Comparison of ENCODE assay signal across 8 mouse cellular contexts in the genomic region with DNA sequence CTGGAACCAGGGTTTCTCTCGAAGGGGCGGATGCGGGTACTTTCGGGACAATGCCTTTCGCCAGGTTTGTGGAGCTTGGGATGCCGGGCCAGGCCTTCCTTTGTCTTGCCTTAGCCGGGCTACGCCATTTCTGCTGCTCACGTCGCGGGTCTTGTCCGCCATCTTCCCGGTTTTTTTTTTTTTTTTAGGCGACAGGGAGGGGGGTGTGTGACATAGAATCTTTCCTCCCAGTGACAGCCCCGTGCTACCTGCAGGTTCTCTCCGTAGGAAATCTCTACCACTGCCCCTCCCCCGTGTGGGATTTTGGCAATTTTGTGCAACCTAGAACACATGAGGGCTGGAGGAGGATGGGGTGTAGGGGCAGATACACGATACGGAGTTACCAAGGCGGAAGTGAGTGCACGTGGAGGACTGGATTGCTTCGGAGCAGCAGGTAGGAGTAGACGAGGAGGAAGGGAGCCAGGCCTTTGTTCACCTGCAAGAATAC. TPM values are rescaled to one million over a fixed set of nuclear protein-coding genes. Genes with fewer than 3 reads are reported as not detected.
DNase-seq lines count a peak whose midpoint lies in the region; ATAC-seq and TF ChIP-seq lines count a peak whose summit lies in the region.

No protein-coding gene starts in this region.

- H3K4me2 ChIP-seq in lung, embryonic 16.5 days (ENCODE audit: low read depth, low read length), result peak overlapping the region; percentile 54

- no peak for TF ChIP-seq CTCF in spleen, adult 2 months (IDR thresholded peaks at IDR 0.05; ENCODE audit: extremely low read depth, insufficient read depth, insufficient read length, insufficient replicate concordance)
- no peak for TF ChIP-seq CTCF in bone marrow, adult 2 months (IDR thresholded peaks at IDR 0.05; ENCODE audit: control insufficient read depth, insufficient read depth, low read length)

- no peak for TF ChIP-seq POLR2A in spleen, adult 2 months (IDR thresholded peaks at IDR 0.05; ENCODE audit: low read depth, low read length)
- no peak for TF ChIP-seq POLR2A in bone marrow, adult 2 months (IDR thresholded peaks at IDR 0.05; ENCODE audit: borderline replicate concordance, control insufficient read depth, low read depth, low read length)

- peak overlapping the region; percentile 99 for H3K4me3 ChIP-seq in spleen, adult 2 months (ENCODE audit: extremely low read depth, insufficient read depth, insufficient read length)
- H3K4me3 ChIP-seq in bone marrow, adult 2 months (replicated peaks; ENCODE audit: control insufficient read depth, low read depth, low read length), result peak overlapping the region; percentile 98
- peak overlapping the region; percentile 92 for H3K4me3 ChIP-seq in forebrain, embryonic 10.5 days
- H3K4me3 ChIP-seq in lung, embryonic 16.5 days (ENCODE audit: low read length), result peak overlapping the region; percentile 84

- H3K27ac ChIP-seq in spleen, adult 2 months (ENCODE audit: insufficient read depth, low read length), result peak overlapping the region; percentile 89
- H3K27ac ChIP-seq in bone marrow, adult 2 months (ENCODE audit: control insufficient read depth, insufficient read depth, low read depth, low read length, poor library complexity), result peak overlapping the region; percentile 82
- peak overlapping the region; percentile 98 for H3K27ac ChIP-seq in forebrain, embryonic 10.5 days
- peak overlapping the region; percentile 94 for H3K27ac ChIP-seq in lung, embryonic 16.5 days (ENCODE audit: low read length)

- peak; percentile 10; the same call in 1 of the 2 replicates for ATAC-seq in lung, embryonic 16.5 days (ENCODE audit: low read depth)

- peak; percentile 37 to 47 for DNase-seq in spleen, adult 2 months (ENCODE audit: low read depth in 1 of 2, low spot score in 2 of 2)
- DNase-seq in spleen, postnatal 10 days (ENCODE audit: low spot score in 2 of 2), result no peak
- DNase-seq in forebrain, embryonic 10.5 days (ENCODE audit: extremely low spot score, low spot score), result peak; percentile 73
- peak; percentile 81 for DNase-seq in induced T-regulatory cell, adult 2 months (ENCODE audit: low read depth)
- peak; percentile 71 to 82 for DNase-seq in right cerebral cortex, postnatal 10 days (ENCODE audit: low spot score in 2 of 2)
- no peak for DNase-seq in natural killer cell, adult 2 months (ENCODE audit: low spot score in 2 of 2)

- H3K4me1 ChIP-seq in spleen, adult 2 months (ENCODE audit: control insufficient read depth, insufficient read depth, insufficient read length), result peaks cover 8% of the 10 kb centered on the region; the same call in 1 of the 2 replicates
- no peaks in the 10 kb centered on the region; the same call in 1 of the 2 replicates for H3K4me1 ChIP-seq in bone marrow, adult 2 months (ENCODE audit: control insufficient read depth, insufficient read depth, low read length)
- peaks cover 24% of the 10 kb centered on the region for H3K4me1 ChIP-seq in forebrain, embryonic 10.5 days
- peaks cover 10% of the 10 kb centered on the region for H3K4me1 ChIP-seq in lung, embryonic 16.5 days (replicated peaks; ENCODE audit: control insufficient read depth, insufficient read depth, low read length)

- H3K9me3 ChIP-seq in forebrain, embryonic 10.5 days, result no peaks in the 10 kb centered on the region
- H3K9me3 ChIP-seq in lung, embryonic 16.5 days (ENCODE audit: control insufficient read depth, low read length), result no peaks in the 10 kb centered on the region

- H3K27me3 ChIP-seq in spleen, adult 2 months (ENCODE audit: control insufficient read depth, insufficient read depth, low read length), result no peaks in the 10 kb centered on the region
- H3K27me3 ChIP-seq in forebrain, embryonic 10.5 days (ENCODE audit: poor library complexity, severe bottlenecking), result no peaks in the 10 kb centered on the region
- H3K27me3 ChIP-seq in lung, embryonic 16.5 days (ENCODE audit: control insufficient read depth, insufficient read depth, low read depth, low read length), result no peaks in the 10 kb centered on the region

- peaks cover 13% of the 10 kb centered on the region for H3K36me3 ChIP-seq in spleen, adult 2 months (ENCODE audit: control insufficient read depth, insufficient read depth, low read length)
- peaks cover 42% of the 10 kb centered on the region for H3K36me3 ChIP-seq in forebrain, embryonic 10.5 days (replicated peaks)
- H3K36me3 ChIP-seq in lung, embryonic 16.5 days (ENCODE audit: control insufficient read depth, insufficient read depth, low read length), result peaks cover 18% of the 10 kb centered on the region

- peak overlapping the region; percentile 95 for H3K9ac ChIP-seq in lung, embryonic 16.5 days (ENCODE audit: low read length)

- WGBS in spleen, adult 2 months, result 0% methylated on average over 23 of the region's 23 CpGs
- under 1% methylated on average over 23 of the region's 23 CpGs for WGBS in bone marrow, adult 2 months
- WGBS in forebrain, embryonic 10.5 days, result under 1% methylated on average over 23 of the region's 23 CpGs
- under 1% methylated on average over 23 of the region's 23 CpGs for WGBS in lung, embryonic 16.5 days

RNA-seq across cellular contexts. Expression of a gene that starts 0.5 kb away (rescaled TPM):
- polyA plus RNA-seq in spleen, adult 2 months (2012; rRNA removed), result 98.9 and 139 TPM in 2 replicates
- polyA plus RNA-seq in bone marrow, adult 2 months (2011; ENCODE audit: insufficient read depth, insufficient read length, low replicate concordance, missing spikeins), result 45.1 and 74.8 TPM in 2 replicates
- polyA plus RNA-seq in forebrain, embryonic 10.5 days (2016; fragmentation: Nextera tagmentation; extraction: Ambion mirVana), result 197 and 209 TPM in 2 replicates
- polyA plus RNA-seq in lung, embryonic 16.5 days (2015; fragmentation: Nextera tagmentation; extraction: Ambion mirVana), result 113 and 123 TPM in 2 replicates

RNA-seq across cellular contexts. Expression of a gene that starts 0.5 kb away (rescaled TPM):
- 1.4 TPM in 2 replicates for polyA plus RNA-seq in spleen, adult 2 months (2012; rRNA removed)
- 2.0 TPM in 1 of 2 replicates, not detected in the other for polyA plus RNA-seq in bone marrow, adult 2 months (2011; ENCODE audit: insufficient read depth, insufficient read length, low replicate concordance, missing spikeins)
- polyA plus RNA-seq in forebrain, embryonic 10.5 days (2016; fragmentation: Nextera tagmentation; extraction: Ambion mirVana), result 1.3 and 1.4 TPM in 2 replicates
- 0.96 and 0.97 TPM in 2 replicates for polyA plus RNA-seq in lung, embryonic 16.5 days (2015; fragmentation: Nextera tagmentation; extraction: Ambion mirVana)

RNA-seq across cellular contexts. Expression of a gene that starts 10.2 kb away (rescaled TPM):
- not detected in 2 replicates for polyA plus RNA-seq in spleen, adult 2 months (2012; rRNA removed)
- polyA plus RNA-seq in bone marrow, adult 2 months (2011; ENCODE audit: insufficient read depth, insufficient read length, low replicate concordance, missing spikeins), result not detected in 2 replicates
- 0.12 TPM in 1 of 2 replicates, not detected in the other for polyA plus RNA-seq in forebrain, embryonic 10.5 days (2016; fragmentation: Nextera tagmentation; extraction: Ambion mirVana)
- not detected in 2 replicates for polyA plus RNA-seq in lung, embryonic 16.5 days (2015; fragmentation: Nextera tagmentation; extraction: Ambion mirVana)

RNA-seq across cellular contexts. Expression of a gene that starts 11.1 kb away (rescaled TPM):
- polyA plus RNA-seq in spleen, adult 2 months (2012; rRNA removed), result not detected in 2 replicates
- not detected in 2 replicates for polyA plus RNA-seq in bone marrow, adult 2 months (2011; ENCODE audit: insufficient read depth, insufficient read length, low replicate concordance, missing spikeins)
- not detected in 2 replicates for polyA plus RNA-seq in forebrain, embryonic 10.5 days (2016; fragmentation: Nextera tagmentation; extraction: Ambion mirVana)
- polyA plus RNA-seq in lung, embryonic 16.5 days (2015; fragmentation: Nextera tagmentation; extraction: Ambion mirVana), result not detected in 2 replicates

RNA-seq across cellular contexts. Expression of a gene that starts 14.2 kb away (rescaled TPM):
- not detected in 2 replicates for polyA plus RNA-seq in spleen, adult 2 months (2012; rRNA removed)
- not detected in 2 replicates for polyA plus RNA-seq in bone marrow, adult 2 months (2011; ENCODE audit: insufficient read depth, insufficient read length, low replicate concordance, missing spikeins)
- polyA plus RNA-seq in forebrain, embryonic 10.5 days (2016; fragmentation: Nextera tagmentation; extraction: Ambion mirVana), result 1.2 TPM in 1 of 2 replicates, not detected in the other
- polyA plus RNA-seq in lung, embryonic 16.5 days (2015; fragmentation: Nextera tagmentation; extraction: Ambion mirVana), result not detected in 2 replicates

Comparison
In these comparisons a context has a peak if more than half of its experiments do, and no peak if none do; other contexts are left out.
1. DNase-seq: peak in spleen, adult 2 months (2 of 2), forebrain, embryonic 10.5 days (single experiment), induced T-regulatory cell, adult 2 months (single experiment) and right cerebral cortex, postnatal 10 days (2 of 2); none in spleen, postnatal 10 days (0 of 2) and natural killer cell, adult 2 months (0 of 2).
2. Peak in every context shown above with its lines, with median percentiles within 50 percentile points of each other: H3K27ac ChIP-seq and H3K4me3 ChIP-seq.